Mouse (Mus musculus): Measurements from ENCODE around the gene Nasp. TPM values are rescaled to one million over a fixed set of nuclear protein-coding genes. Genes with fewer than 3 reads are reported as not detected.

The Nasp gene
- total RNA-seq, 4 experiments from 2014 or later: 26.8 to 28.5 (median 27.2) TPM

Other genes starting within 250 kb of the Nasp start
- 100 to 1,000 TPM in 1 of 4 experiments, 10 to 100 TPM in 3; 87.3 to 111 (median 97.4) TPM for gene Mast2, start 163.8 kb downstream of the Nasp start, total RNA-seq (2022)
- gene Ipp, start 120.4 kb downstream of the Nasp start, total RNA-seq (2022): 10 to 100 TPM; 19.2 to 21.3 (median 20.1) TPM
- gene Tmem69, start 72.0 kb downstream of the Nasp start, total RNA-seq (2022): 10 to 100 TPM; 10.1 to 12.8 (median 12.0) TPM
- gene Gpbp1l1, start 70.3 kb downstream of the Nasp start, total RNA-seq (2022): 10 to 100 TPM; 40.2 to 57.7 (median 48.3) TPM
- gene Ccdc17, start 31.3 kb downstream of the Nasp start, total RNA-seq (2022): 1 to 10 TPM; 5.5 to 8.0 (median 7.1) TPM
- 100 to 1,000 TPM; 426 to 437 (median 430) TPM for gene Akr1a1, start 23.7 kb upstream of the Nasp start, total RNA-seq (2022)
- gene Prdx1, start 57.6 kb upstream of the Nasp start, total RNA-seq (2022): 100 to 1,000 TPM; 171 to 219 (median 193) TPM
- gene Mmachc, start 80.5 kb upstream of the Nasp start, total RNA-seq (2022): 10 to 100 TPM; 14.0 to 18.4 (median 14.8) TPM
- gene Ccdc163, start 80.6 kb upstream of the Nasp start, total RNA-seq (2022): 1 to 10 TPM; 4.3 to 8.4 (median 6.3) TPM
- gene Tesk2, start 93.0 kb upstream of the Nasp start, total RNA-seq (2022): 1 to 10 TPM; 5.1 to 5.8 (median 5.5) TPM
- gene Toe1, start 179.7 kb upstream of the Nasp start, total RNA-seq (2022): 10 to 100 TPM; 13.1 to 15.3 (median 14.9) TPM
- 1 to 10 TPM; 2.1 to 4.8 (median 2.9) TPM for gene Mutyh, start 179.8 kb upstream of the Nasp start, total RNA-seq (2022)
- 1 to 10 TPM; 1.3 to 1.9 (median 1.7) TPM for gene Hpdl, start 193.8 kb upstream of the Nasp start, total RNA-seq (2022)
- gene Zswim5, start 249.4 kb upstream of the Nasp start, total RNA-seq (2022): 10 to 100 TPM; 11.4 to 13.9 (median 12.4) TPM

Measured in left cerebral cortex, adult 8-10 months (tissue).